Mouse (Mus musculus): ENCODE measurements around the gene Slc26a11. TPM values are rescaled to one million over a fixed set of nuclear protein-coding genes. Genes with fewer than 3 reads are reported as not detected.

Gene Slc26a11
- total and polyA plus RNA-seq, 3 experiments = 1.4 to 3.3 (median 2.6) TPM

DNA sequence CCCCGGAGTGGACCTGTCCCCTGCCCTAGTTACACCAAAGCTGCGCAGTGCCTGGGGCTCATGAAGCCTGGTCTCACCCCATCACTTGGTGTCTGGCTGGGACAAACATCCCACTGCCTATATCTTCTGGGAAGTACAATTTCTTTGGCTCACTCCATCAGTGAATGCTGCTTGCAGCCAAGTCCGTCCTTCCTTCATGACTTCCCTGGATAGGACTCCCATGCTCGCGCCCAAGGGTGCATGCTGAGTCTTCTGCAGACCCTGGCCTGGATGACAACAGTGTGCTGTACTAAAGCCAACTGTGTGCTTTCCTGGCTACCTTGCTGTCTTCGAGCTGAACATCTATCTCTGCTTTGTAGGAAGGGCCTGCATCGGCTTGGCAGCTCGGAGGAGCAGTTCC, 11.2 kb upstream of the Slc26a11 start:
- no peak overlapping the region for H3K4me2 ChIP-seq (ENCODE audit: insufficient read depth, low read depth, poor library complexity, severe bottlenecking)
- in situ Hi-C loops (cut with MboI; ENCODE audit: low pct_ligation_motif_present, low pct_unique_long_range_greater_than_20kb, low sequenced_read_pairs) = loop anchor here (5.0 to 10.0 kb wide), 2 partner anchors 71 to 98 kb away; no protein-coding TSS in a partner anchor
- H3K36me3 ChIP-seq (replicated peaks in 1 of 2; ENCODE audit: control insufficient read depth in 1 of 2, insufficient read depth in 1 of 2, low read length in 1 of 2) = peaks cover 32 to 53% of the 10 kb centered on the region in 2 experiments
- DNase-seq (ENCODE audit: extremely low read depth) = no peak
- dilution Hi-C loops (cut with MboI; ENCODE audit: extremely low pct_ligation_motif_present, extremely low pct_unique_long_range_greater_than_20kb, low sequenced_read_pairs) = no loop called here
- H3K27ac ChIP-seq (ENCODE audit: insufficient read depth, low read depth) = no peak overlapping the region
- H3K4me1 ChIP-seq (ENCODE audit: control insufficient read depth in 1 of 2, insufficient read depth in 2 of 2) = peaks cover 3 to 13% of the 10 kb centered on the region in 2 experiments; a peak in 3 of 4 replicates
- H3K27me3 ChIP-seq (replicated peaks) = no peaks in the 10 kb centered on the region
- H3K9ac ChIP-seq (ENCODE audit: insufficient read depth, low read depth) = no peak overlapping the region
- H3K79me2 ChIP-seq (replicated peaks; ENCODE audit: control insufficient read depth, extremely low read depth, insufficient read depth, poor library complexity, severe bottlenecking) = no peaks in the 10 kb centered on the region
- H3K9me3 ChIP-seq (replicated peaks; ENCODE audit: low read length) = no peaks in the 10 kb centered on the region
- no peak overlapping the region for H3K4me3 ChIP-seq (replicated peaks in 1 of 3; ENCODE audit: low read depth in 2 of 3, low read length in 2 of 3, poor library complexity in 1 of 3)
- no peak for TF ChIP-seq NELFE (IDR thresholded peaks at IDR 0.05; ENCODE audit: low read depth, low read length)
- no peak for TF ChIP-seq CHD2 (IDR thresholded peaks at IDR 0.05; ENCODE audit: low read length)
- TF ChIP-seq RAD21 (IDR thresholded peaks at IDR 0.05; ENCODE audit: low read depth, low read length) = no peak
- TF ChIP-seq POLR2A (IDR thresholded peaks at IDR 0.05; ENCODE audit: low read depth, low read length) = no peak
- TF ChIP-seq RCOR1 (conservative IDR thresholded peaks at IDR 0.05; ENCODE audit: low read depth, low read length) = no peak
- TF ChIP-seq SMC3 (IDR thresholded peaks at IDR 0.05; ENCODE audit: low read depth, low read length) = no peak

DNA sequence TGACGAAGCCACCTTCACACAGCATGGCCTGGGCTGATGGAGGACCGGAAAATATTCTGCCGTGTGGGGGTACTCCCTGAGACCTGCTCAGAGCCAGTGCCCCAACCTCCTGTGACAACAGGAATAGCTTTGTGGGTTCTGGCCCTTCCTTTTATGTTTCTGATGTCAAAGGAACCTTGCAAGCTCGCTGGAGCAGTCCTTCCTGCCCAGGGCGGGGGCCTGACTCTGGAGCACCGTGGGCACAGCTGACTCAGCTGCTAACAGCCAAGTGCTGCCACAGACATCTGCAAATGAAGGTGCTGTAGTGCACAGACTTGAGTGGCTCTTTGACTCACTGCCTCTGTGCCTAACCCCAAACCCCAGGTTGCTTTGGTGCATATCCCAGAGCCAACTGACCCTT, 10.5 kb upstream of the Slc26a11 start:
- no peaks in the 10 kb centered on the region for H3K27me3 ChIP-seq (replicated peaks)
- H3K9me3 ChIP-seq (replicated peaks; ENCODE audit: low read length) = no peaks in the 10 kb centered on the region
- H3K79me2 ChIP-seq (replicated peaks; ENCODE audit: control insufficient read depth, extremely low read depth, insufficient read depth, poor library complexity, severe bottlenecking) = no peaks in the 10 kb centered on the region
- DNase-seq (ENCODE audit: extremely low read depth) = no peak
- H3K27ac ChIP-seq (ENCODE audit: insufficient read depth, low read depth) = no peak overlapping the region
- in situ Hi-C loops (cut with MboI; ENCODE audit: low pct_ligation_motif_present, low pct_unique_long_range_greater_than_20kb, low sequenced_read_pairs) = loop anchor here (5.0 to 10.0 kb wide), 2 partner anchors 70 to 97 kb away; no protein-coding TSS in a partner anchor
- no peak for TF ChIP-seq CHD1 (IDR thresholded peaks at IDR 0.05; ENCODE audit: low read depth, low read length)
- TF ChIP-seq POLR2A (IDR thresholded peaks at IDR 0.05; ENCODE audit: low read depth, low read length) = no peak
- no peak for TF ChIP-seq RCOR1 (conservative IDR thresholded peaks at IDR 0.05; ENCODE audit: low read depth, low read length)
- TF ChIP-seq USF2 (conservative IDR thresholded peaks at IDR 0.05; ENCODE audit: low read depth, low read length) = no peak
- TF ChIP-seq MAZ (IDR thresholded peaks at IDR 0.05; ENCODE audit: low read depth, low read length) = no peak
- TF ChIP-seq HCFC1 (IDR thresholded peaks at IDR 0.05; ENCODE audit: low read depth, low read length) = no peak
- no peak for TF ChIP-seq JUN (IDR thresholded peaks at IDR 0.05; ENCODE audit: insufficient read depth, low read depth, low read length)
- no peak for TF ChIP-seq PAX5 (IDR thresholded peaks at IDR 0.05; ENCODE audit: low read length)
- TF ChIP-seq ELF1 (IDR thresholded peaks at IDR 0.05; ENCODE audit: low read depth, low read length) = no peak
- TF ChIP-seq GABPA (IDR thresholded peaks at IDR 0.05; ENCODE audit: insufficient replicate concordance, low read depth, low read length) = no peak
- no peak for TF ChIP-seq USF1 (IDR thresholded peaks at IDR 0.05; ENCODE audit: low read depth, low read length)
- no peak for TF ChIP-seq POLR2AphosphoS2 (IDR thresholded peaks at IDR 0.05; ENCODE audit: low read depth, low read length)
- dilution Hi-C loops (cut with MboI; ENCODE audit: extremely low pct_ligation_motif_present, extremely low pct_unique_long_range_greater_than_20kb, low sequenced_read_pairs) = no loop called here
- no peak overlapping the region for H3K4me2 ChIP-seq (ENCODE audit: insufficient read depth, low read depth, poor library complexity, severe bottlenecking)
- H3K4me1 ChIP-seq (ENCODE audit: control insufficient read depth in 1 of 2, insufficient read depth in 2 of 2) = peaks cover 3 to 13% of the 10 kb centered on the region in 2 experiments; a peak in 3 of 4 replicates
- no peak overlapping the region for H3K9ac ChIP-seq (ENCODE audit: insufficient read depth, low read depth)
- peaks cover 38 to 60% of the 10 kb centered on the region in 2 experiments for H3K36me3 ChIP-seq (replicated peaks in 1 of 2; ENCODE audit: control insufficient read depth in 1 of 2, insufficient read depth in 1 of 2, low read length in 1 of 2)
- no peak overlapping the region for H3K4me3 ChIP-seq (replicated peaks in 1 of 3; ENCODE audit: low read depth in 2 of 3, low read length in 2 of 3, poor library complexity in 1 of 3)

Measured in CH12.LX (cell line).